Mouse (Mus musculus): Measurements from ENCODE around the gene Gsn.

DNA sequence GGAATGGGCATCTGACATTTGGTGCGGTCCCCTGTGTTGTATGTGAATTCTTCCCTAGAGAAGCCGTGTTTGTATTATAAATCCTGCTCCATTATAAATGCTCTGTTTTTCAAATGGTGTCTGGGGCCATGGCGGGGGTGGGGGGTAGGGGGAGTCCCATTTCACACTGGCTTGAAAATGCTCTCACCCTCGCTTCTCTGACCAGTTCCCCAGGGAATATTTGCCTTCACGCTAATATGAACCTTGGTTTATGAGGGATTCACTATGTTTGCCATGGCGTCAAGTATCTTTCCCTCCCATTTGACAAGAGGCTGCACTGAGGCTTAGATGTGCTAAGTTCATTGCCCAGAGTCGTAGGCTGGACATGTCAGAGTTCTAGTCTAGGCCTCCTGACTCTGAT, 718 bp upstream of the Gsn start:
- TF ChIP-seq CTCF (IDR thresholded peaks at IDR 0.05; ENCODE audit: low read depth, low read length), result no peak
- no peak for TF ChIP-seq POLR2A (IDR thresholded peaks at IDR 0.05; ENCODE audit: extremely low read depth, insufficient read depth, low read length)
